Mouse (Mus musculus): ENCODE measurements around the gene Grik4. TPM values are rescaled to one million over a fixed set of nuclear protein-coding genes. Genes with fewer than 3 reads are reported as not detected.

The Grik4 gene
- polyA plus RNA-seq, 1 experiment from 2014 or later: 0.49 TPM

- H3K4me2 ChIP-seq (ENCODE audit: low read depth, low read length): peak overlapping the region; percentile 98
- H3K4me1 ChIP-seq (ENCODE audit: control insufficient read depth, insufficient read depth, low read length): peaks cover 8% of the 10 kb centered on the region
- ATAC-seq (replicated peaks; ENCODE audit: insufficient number of reproducible peaks, low FRiP score, low TSS enrichment, low read depth) (peak; percentile 77), DNase-seq (ENCODE audit: low spot score) (peak; percentile 52)
- H3K27ac ChIP-seq (replicated peaks; ENCODE audit: low read depth, low read length): peak overlapping the region; percentile 52; the same call in 1 of the 2 replicates
- H3K9ac ChIP-seq (replicated peaks; ENCODE audit: low read length): peak overlapping the region; percentile 58
- H3K4me3 ChIP-seq (ENCODE audit: low read depth, low read length): peak overlapping the region; percentile 42
- WGBS: under 1% methylated on average over 52 of the region's 52 CpGs
- no peaks in the 10 kb centered on the region for H3K36me3 ChIP-seq (replicated peaks; ENCODE audit: control insufficient read depth, insufficient read depth, low read depth, low read length)
- H3K9me3 ChIP-seq (replicated peaks; ENCODE audit: control insufficient read depth, low read length): no peaks in the 10 kb centered on the region
- H3K27me3 ChIP-seq (ENCODE audit: control insufficient read depth, insufficient read depth, low read length): peaks cover 4% of the 10 kb centered on the region; the same call in 1 of the 2 replicates
Observed at GRCm38 (mm10) chr9:42897361-42898051, 46.8 kb downstream of the Grik4 start.

- 3% methylated on average over 16 of the region's 16 CpGs for WGBS
- DNase-seq (ENCODE audit: low spot score): peak; percentile 54
- no peaks in the 10 kb centered on the region for H3K36me3 ChIP-seq (replicated peaks; ENCODE audit: control insufficient read depth, insufficient read depth, low read depth, low read length)
- peak overlapping the region; percentile 98 for H3K4me2 ChIP-seq (ENCODE audit: low read depth, low read length)
- H3K27me3 ChIP-seq (ENCODE audit: control insufficient read depth, insufficient read depth, low read length): peaks cover 4% of the 10 kb centered on the region; the same call in 1 of the 2 replicates
- H3K9ac ChIP-seq (replicated peaks; ENCODE audit: low read length): no peak overlapping the region; the same call in 1 of the 2 replicates
- ATAC-seq (replicated peaks; ENCODE audit: insufficient number of reproducible peaks, low FRiP score, low TSS enrichment, low read depth): no peak
- no peaks in the 10 kb centered on the region for H3K9me3 ChIP-seq (replicated peaks; ENCODE audit: control insufficient read depth, low read length)
- peaks cover 8% of the 10 kb centered on the region for H3K4me1 ChIP-seq (ENCODE audit: control insufficient read depth, insufficient read depth, low read length)
- H3K4me3 ChIP-seq (ENCODE audit: low read depth, low read length): peak overlapping the region; percentile 42
- H3K27ac ChIP-seq (replicated peaks; ENCODE audit: low read depth, low read length): no peak overlapping the region
Observed at GRCm38 (mm10) chr9:42896421-42897210, 47.7 kb downstream of the Grik4 start.

- DNase-seq (ENCODE audit: low spot score): no peak
- Histone ChIP-seq H3K9me3 (replicated peaks; ENCODE audit: control insufficient read depth, low read length) (no peaks in the 10 kb centered on the region), H3K4me3 (ENCODE audit: low read depth, low read length) (no peak overlapping the region), H3K27ac (replicated peaks; ENCODE audit: low read depth, low read length) (no peak overlapping the region), H3K36me3 (replicated peaks; ENCODE audit: control insufficient read depth, insufficient read depth, low read depth, low read length) (no peaks in the 10 kb centered on the region), H3K27me3 (ENCODE audit: control insufficient read depth, insufficient read depth, low read length) (peaks cover 4% of the 10 kb centered on the region; the same call in 1 of the 2 replicates), H3K4me2 (ENCODE audit: low read depth, low read length) (no peak overlapping the region), H3K9ac (replicated peaks; ENCODE audit: low read length) (no peak overlapping the region), H3K4me1 (ENCODE audit: control insufficient read depth, insufficient read depth, low read length) (peaks cover 5% of the 10 kb centered on the region)
- ATAC-seq (replicated peaks; ENCODE audit: insufficient number of reproducible peaks, low FRiP score, low TSS enrichment, low read depth): no peak
- 86% methylated on average over 8 of the region's 8 CpGs for WGBS
Observed at GRCm38 (mm10) chr9:42892765-42893164, 51.5 kb downstream of the Grik4 start.

GRCm38 (mm10) chr9:42887930-42888329, 56.4 kb downstream of the Grik4 start:
- no peak overlapping the region for H3K4me3 ChIP-seq (ENCODE audit: low read depth, low read length)
- WGBS: 83% methylated on average over 4 of the region's 4 CpGs
- no peaks in the 10 kb centered on the region for H3K36me3 ChIP-seq (replicated peaks; ENCODE audit: control insufficient read depth, insufficient read depth, low read depth, low read length)
- H3K9me3 ChIP-seq (replicated peaks; ENCODE audit: control insufficient read depth, low read length): no peaks in the 10 kb centered on the region
- H3K27ac ChIP-seq (replicated peaks; ENCODE audit: low read depth, low read length): no peak overlapping the region
- no peak overlapping the region for H3K4me2 ChIP-seq (ENCODE audit: low read depth, low read length)
- peaks cover 5% of the 10 kb centered on the region for H3K4me1 ChIP-seq (ENCODE audit: control insufficient read depth, insufficient read depth, low read length)
- no peaks in the 10 kb centered on the region for H3K27me3 ChIP-seq (ENCODE audit: control insufficient read depth, insufficient read depth, low read length)
- DNase-seq (ENCODE audit: low spot score) (no peak), ATAC-seq (replicated peaks; ENCODE audit: insufficient number of reproducible peaks, low FRiP score, low TSS enrichment, low read depth) (no peak)
- no peak overlapping the region for H3K9ac ChIP-seq (replicated peaks; ENCODE audit: low read length)

- no peak overlapping the region for H3K4me3 ChIP-seq (ENCODE audit: low read depth, low read length)
- H3K4me2 ChIP-seq (ENCODE audit: low read depth, low read length): no peak overlapping the region
- DNase-seq (ENCODE audit: low spot score): peak; percentile 35
- no peaks in the 10 kb centered on the region for H3K9me3 ChIP-seq (replicated peaks; ENCODE audit: control insufficient read depth, low read length)
- no peak for ATAC-seq (replicated peaks; ENCODE audit: insufficient number of reproducible peaks, low FRiP score, low TSS enrichment, low read depth)
- no peak overlapping the region for H3K27ac ChIP-seq (replicated peaks; ENCODE audit: low read depth, low read length)
- no peaks in the 10 kb centered on the region for H3K36me3 ChIP-seq (replicated peaks; ENCODE audit: control insufficient read depth, insufficient read depth, low read depth, low read length)
- no peak overlapping the region for H3K9ac ChIP-seq (replicated peaks; ENCODE audit: low read length)
- WGBS: 54% methylated on average over 15 of the region's 15 CpGs
- peaks cover 5% of the 10 kb centered on the region for H3K4me1 ChIP-seq (ENCODE audit: control insufficient read depth, insufficient read depth, low read length)
- no peaks in the 10 kb centered on the region for H3K27me3 ChIP-seq (ENCODE audit: control insufficient read depth, insufficient read depth, low read length)
Observed at GRCm38 (mm10) chr9:42886112-42886766, 58.1 kb downstream of the Grik4 start.

- 67% methylated on average over 8 of the region's 8 CpGs for WGBS
- Histone ChIP-seq H3K4me1 (ENCODE audit: control insufficient read depth, insufficient read depth, low read length) (peaks cover 5% of the 10 kb centered on the region), H3K27ac (replicated peaks; ENCODE audit: low read depth, low read length) (no peak overlapping the region), H3K9me3 (replicated peaks; ENCODE audit: control insufficient read depth, low read length) (no peaks in the 10 kb centered on the region), H3K36me3 (replicated peaks; ENCODE audit: control insufficient read depth, insufficient read depth, low read depth, low read length) (no peaks in the 10 kb centered on the region), H3K9ac (replicated peaks; ENCODE audit: low read length) (no peak overlapping the region), H3K4me3 (ENCODE audit: low read depth, low read length) (no peak overlapping the region), H3K4me2 (ENCODE audit: low read depth, low read length) (no peak overlapping the region), H3K27me3 (ENCODE audit: control insufficient read depth, insufficient read depth, low read length) (no peaks in the 10 kb centered on the region)
- ATAC-seq (replicated peaks; ENCODE audit: insufficient number of reproducible peaks, low FRiP score, low TSS enrichment, low read depth): no peak
- DNase-seq (ENCODE audit: low spot score): no peak
Observed at GRCm38 (mm10) chr9:42885566-42885965, 58.7 kb downstream of the Grik4 start.

GRCm38 (mm10) chr9:42885123-42885522, 59.2 kb downstream of the Grik4 start:
- no peaks in the 10 kb centered on the region for H3K36me3 ChIP-seq (replicated peaks; ENCODE audit: control insufficient read depth, insufficient read depth, low read depth, low read length)
- ATAC-seq (replicated peaks; ENCODE audit: insufficient number of reproducible peaks, low FRiP score, low TSS enrichment, low read depth) (no peak), DNase-seq (ENCODE audit: low spot score) (no peak)
- H3K4me3 ChIP-seq (ENCODE audit: low read depth, low read length): no peak overlapping the region
- H3K4me1 ChIP-seq (ENCODE audit: control insufficient read depth, insufficient read depth, low read length): peaks cover 5% of the 10 kb centered on the region
- H3K9ac ChIP-seq (replicated peaks; ENCODE audit: low read length): no peak overlapping the region
- no peaks in the 10 kb centered on the region for H3K27me3 ChIP-seq (ENCODE audit: control insufficient read depth, insufficient read depth, low read length)
- no peak overlapping the region for H3K27ac ChIP-seq (replicated peaks; ENCODE audit: low read depth, low read length)
- no peaks in the 10 kb centered on the region for H3K9me3 ChIP-seq (replicated peaks; ENCODE audit: control insufficient read depth, low read length)
- no peak overlapping the region for H3K4me2 ChIP-seq (ENCODE audit: low read depth, low read length)
- WGBS: 74% methylated on average over 11 of the region's 11 CpGs

All from embryonic facial prominence, embryonic 11.5 days (tissue).